Mouse (Mus musculus) embryonic facial prominence, embryonic 10.5 days (tissue): ENCODE measurements around the gene Daam2. TPM values are rescaled to one million over a fixed set of nuclear protein-coding genes. Genes with fewer than 3 reads are reported as not detected.
A peak's percentile ranks its signal among the peaks of the same experiment; 100 is the strongest.

Experiments used
- DNase-seq: peaks from one replicate; pipeline ENCODE4 v3.0.0-alpha.2; 2017; ENCODE audit warnings: low spot score
- H3K27ac ChIP-seq: fragments of 300-500 bp; sonication (generic); replicated peaks from 2 replicates; pipeline ENCODE4 v1.5.1; 2016; ENCODE audit warnings: mild to moderate bottlenecking
- H3K27me3 ChIP-seq: fragments of 300-500 bp; sonication (generic); replicated peaks from 2 replicates; pipeline ENCODE4 v1.6.1; 2016; ENCODE audit warnings: low read depth, mild to moderate bottlenecking; ENCODE audit not compliant: poor library complexity, severe bottlenecking
- H3K36me3 ChIP-seq: fragments of 300-500 bp; sonication (generic); replicated peaks from 2 replicates; pipeline ENCODE4 v1.6.1; 2016; ENCODE audit warnings: mild to moderate bottlenecking, moderate library complexity
- H3K4me1 ChIP-seq: fragments of 300-500 bp; sonication (generic); 2 replicates; pipeline ENCODE4 v1.6.1; 2016
- H3K4me3 ChIP-seq: fragments of 300-500 bp; sonication (generic); 2 replicates; pipeline ENCODE4 v1.5.1; 2016; ENCODE audit warnings: mild to moderate bottlenecking, moderate library complexity
- H3K9me3 ChIP-seq: fragments of 300-500 bp; sonication (generic); 2 replicates; pipeline ENCODE4 v1.6.1; 2016; ENCODE audit warnings: mild to moderate bottlenecking
- WGBS: fragments of 180-500 bp; shearing (Covaris S2); methylation state at CpG from one replicate; pipeline ENCODE4 v1.1.7; 2016; 5-methylcytosine and 5-hydroxymethylcytosine counted together
- polyA plus RNA-seq: library from polyadenylated mRNA; unstranded; fragments of >200 nt; fragmentation: Nextera tagmentation; extraction: Ambion mirVana; gene quantifications from 2 replicates; pipeline ENCODE4 v1.2.1, GENCODE M21; 2016

Gene Daam2
- polyA plus RNA-seq, 1 experiment from 2014 or later: 6.1 TPM

- Histone ChIP-seq H3K4me1 (peaks cover 44% of the 10 kb centered on the region), H3K27ac (no peak overlapping the region), H3K4me3 (no peak overlapping the region), H3K9me3 (no peaks in the 10 kb centered on the region), H3K27me3 (peaks cover 13% of the 10 kb centered on the region; the same call in 1 of the 2 replicates), H3K36me3 (no peaks in the 10 kb centered on the region)
- no peak for DNase-seq
- WGBS: 55% methylated on average over 5 of the region's 5 CpGs
Observed at GRCm38 (mm10) chr17:49559786-49560289, 4.3 kb downstream of the Daam2 start.

- no peak for DNase-seq
- peaks cover 14% of the 10 kb centered on the region for H3K4me1 ChIP-seq
- no peak overlapping the region for H3K27ac ChIP-seq
- no peaks in the 10 kb centered on the region for H3K36me3 ChIP-seq
- no peaks in the 10 kb centered on the region for H3K9me3 ChIP-seq
- no peaks in the 10 kb centered on the region for H3K27me3 ChIP-seq
- WGBS: 87% methylated on average over 3 of the region's 3 CpGs
- H3K4me3 ChIP-seq: no peak overlapping the region
Observed at GRCm38 (mm10) chr17:49556169-49556568, 8.0 kb downstream of the Daam2 start.

- Histone ChIP-seq H3K27me3 (no peaks in the 10 kb centered on the region), H3K4me3 (no peak overlapping the region), H3K9me3 (no peaks in the 10 kb centered on the region), H3K27ac (no peak overlapping the region), H3K36me3 (peaks cover 10% of the 10 kb centered on the region; the same call in 1 of the 2 replicates), H3K4me1 (no peaks in the 10 kb centered on the region)
- 90% methylated on average over 7 of the region's 7 CpGs for WGBS
- DNase-seq: no peak
Observed at GRCm38 (mm10) chr17:49551991-49552390, 12.2 kb downstream of the Daam2 start.

GRCm38 (mm10) chr17:49551465-49551864 is 12.7 kb downstream of the Daam2 start:
- 75% methylated on average over 2 of the region's 2 CpGs for WGBS

GRCm38 (mm10) chr17:49545997-49546396 is 18.1 kb downstream of the Daam2 start:
- H3K4me3 ChIP-seq: no peak overlapping the region
- H3K36me3 ChIP-seq: peaks cover 13% of the 10 kb centered on the region; the same call in 1 of the 2 replicates
- WGBS: 82% methylated on average over 4 of the region's 4 CpGs
- H3K27ac ChIP-seq: no peak overlapping the region
- peaks cover 9% of the 10 kb centered on the region for H3K4me1 ChIP-seq
- DNase-seq: no peak
- H3K9me3 ChIP-seq: no peaks in the 10 kb centered on the region
- no peaks in the 10 kb centered on the region for H3K27me3 ChIP-seq

More at GRCm38 (mm10) chr17:49551465-49551864, 12.7 kb downstream of the Daam2 start:
- Histone ChIP-seq H3K4me3 (no peak overlapping the region), H3K9me3 (no peaks in the 10 kb centered on the region), H3K4me1 (no peaks in the 10 kb centered on the region), H3K27me3 (no peaks in the 10 kb centered on the region), H3K27ac (no peak overlapping the region), H3K36me3 (peaks cover 10% of the 10 kb centered on the region; the same call in 1 of the 2 replicates)
- DNase-seq: no peak

- no peak overlapping the region for H3K27ac ChIP-seq
- WGBS: 74% methylated on average over 4 of the region's 4 CpGs
Observed at GRCm38 (mm10) chr17:49545424-49545823, 18.7 kb downstream of the Daam2 start.

GRCm38 (mm10) chr17:49544561-49544960 is 19.6 kb downstream of the Daam2 start:
- Histone ChIP-seq H3K27ac (no peak overlapping the region), H3K27me3 (no peaks in the 10 kb centered on the region), H3K36me3 (peaks cover 8% of the 10 kb centered on the region; the same call in 1 of the 2 replicates), H3K9me3 (no peaks in the 10 kb centered on the region), H3K4me3 (no peak overlapping the region), H3K4me1 (peaks cover 24% of the 10 kb centered on the region)
- WGBS: 94% methylated on average over 2 of the region's 2 CpGs
- DNase-seq: no peak

More at GRCm38 (mm10) chr17:49545424-49545823, 18.7 kb downstream of the Daam2 start:
- Histone ChIP-seq H3K36me3 (peaks cover 10% of the 10 kb centered on the region; the same call in 1 of the 2 replicates), H3K9me3 (no peaks in the 10 kb centered on the region), H3K4me3 (no peak overlapping the region), H3K4me1 (peaks cover 15% of the 10 kb centered on the region), H3K27me3 (no peaks in the 10 kb centered on the region)
- no peak for DNase-seq

- H3K27ac ChIP-seq: peak overlapping the region; percentile 78
- WGBS: 60% methylated on average over 14 of the region's 14 CpGs
- H3K4me3 ChIP-seq: peak overlapping the region; percentile 25; the same call in 1 of the 2 replicates
- peak; percentile 60 for DNase-seq
- peaks cover 4% of the 10 kb centered on the region; the same call in 1 of the 2 replicates for H3K36me3 ChIP-seq
- H3K4me1 ChIP-seq: peaks cover 34% of the 10 kb centered on the region
- H3K9me3 ChIP-seq: no peaks in the 10 kb centered on the region
- H3K27me3 ChIP-seq: no peaks in the 10 kb centered on the region
Observed at GRCm38 (mm10) chr17:49540706-49541105, 23.4 kb downstream of the Daam2 start.

GRCm38 (mm10) chr17:49539204-49539603 is 24.9 kb downstream of the Daam2 start:
- DNase-seq: peak; percentile 20
- H3K4me3 ChIP-seq: no peak overlapping the region
- H3K36me3 ChIP-seq: peaks cover 4% of the 10 kb centered on the region; the same call in 1 of the 2 replicates
- no peak overlapping the region; the same call in 1 of the 2 replicates for H3K27ac ChIP-seq
- H3K27me3 ChIP-seq: no peaks in the 10 kb centered on the region
- no peaks in the 10 kb centered on the region for H3K9me3 ChIP-seq
- WGBS: 59% methylated on average over 8 of the region's 8 CpGs
- peaks cover 32% of the 10 kb centered on the region for H3K4me1 ChIP-seq

- Histone ChIP-seq H3K27me3 (no peaks in the 10 kb centered on the region), H3K36me3 (peaks cover 14% of the 10 kb centered on the region; the same call in 1 of the 2 replicates), H3K4me1 (peaks cover 21% of the 10 kb centered on the region), H3K4me3 (no peak overlapping the region), H3K9me3 (0 out of 2 replicates have a peak, but pooled peaks cover 1% of the 10 kb centered on the region), H3K27ac (no peak overlapping the region)
- DNase-seq: no peak
- 76% methylated on average over 4 of the region's 4 CpGs for WGBS
Observed at GRCm38 (mm10) chr17:49535580-49535979, 28.6 kb downstream of the Daam2 start.

GRCm38 (mm10) chr17:49534267-49534719 is 29.9 kb downstream of the Daam2 start:
- Histone ChIP-seq H3K36me3 (peaks cover 14% of the 10 kb centered on the region; the same call in 1 of the 2 replicates), H3K9me3 (0 out of 2 replicates have a peak, but pooled peaks cover 4% of the 10 kb centered on the region), H3K27ac (no peak overlapping the region), H3K27me3 (no peaks in the 10 kb centered on the region), H3K4me1 (peaks cover 8% of the 10 kb centered on the region), H3K4me3 (no peak overlapping the region)
- no peak for DNase-seq
- 82% methylated on average over 9 of the region's 9 CpGs for WGBS

- DNase-seq: no peak
- Histone ChIP-seq H3K4me3 (no peak overlapping the region), H3K9me3 (0 out of 2 replicates have a peak, but pooled peaks cover 4% of the 10 kb centered on the region), H3K27ac (no peak overlapping the region), H3K4me1 (no peaks in the 10 kb centered on the region), H3K36me3 (0 out of 2 replicates have a peak, but pooled peaks cover 14% of the 10 kb centered on the region), H3K27me3 (no peaks in the 10 kb centered on the region)
- 90% methylated on average over 5 of the region's 5 CpGs for WGBS
Observed at GRCm38 (mm10) chr17:49531661-49532060, 32.5 kb downstream of the Daam2 start.

GRCm38 (mm10) chr17:49530215-49530614 is 33.9 kb downstream of the Daam2 start:
- DNase-seq: peak; percentile 57
- Histone ChIP-seq H3K36me3 (0 out of 2 replicates have a peak, but pooled peaks cover 14% of the 10 kb centered on the region), H3K27ac (no peak overlapping the region), H3K9me3 (0 out of 2 replicates have a peak, but pooled peaks cover 4% of the 10 kb centered on the region), H3K27me3 (no peaks in the 10 kb centered on the region), H3K4me3 (no peak overlapping the region), H3K4me1 (no peaks in the 10 kb centered on the region)
- 21% methylated on average over 3 of the region's 3 CpGs for WGBS
